Mouse (Mus musculus): ENCODE data around the gene Gimap4.
A peak's percentile ranks its signal among the peaks of the same experiment; 100 is the strongest.

Gimap4 gene

GRCm38 (mm10) chr6:48700251-48701075 lies 16.1 kb downstream of the Gimap4 start:
- peak; percentile 27 for DNase-seq (ENCODE audit: low read depth, low spot score)

- DNase-seq (ENCODE audit: low read depth, low spot score), result no peak
Observed at GRCm38 (mm10) chr6:48702146-48702545, 17.8 kb downstream of the Gimap4 start.

GRCm38 (mm10) chr6:48702601-48703000 lies 18.3 kb downstream of the Gimap4 start:
- no peak for DNase-seq (ENCODE audit: low read depth, low spot score)

GRCm38 (mm10) chr6:48704146-48704545 lies 19.8 kb downstream of the Gimap4 start:
- no peak for DNase-seq (ENCODE audit: low read depth, low spot score)

DNA sequence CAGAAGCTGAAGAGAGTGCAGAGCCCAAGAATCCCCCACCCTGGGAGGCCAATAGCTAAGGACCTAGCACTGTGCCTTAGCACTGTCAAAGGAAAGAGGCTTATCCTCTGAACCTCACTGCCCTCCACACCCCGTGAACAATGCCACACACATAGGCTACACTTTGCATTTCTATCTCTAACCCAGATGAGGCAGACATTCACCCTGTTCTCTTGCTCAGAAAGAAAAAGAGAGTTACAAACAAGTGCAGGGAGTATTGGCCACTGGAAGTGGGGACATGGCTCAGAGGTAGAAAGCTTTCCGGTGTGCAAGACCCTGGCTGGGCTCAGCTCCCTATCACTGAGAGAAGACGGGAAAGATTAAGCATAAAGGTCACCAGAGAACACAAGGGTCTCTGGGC lies 21.8 kb downstream of the Gimap4 start:
- no peak for DNase-seq (ENCODE audit: low read depth, low spot score)

DNA sequence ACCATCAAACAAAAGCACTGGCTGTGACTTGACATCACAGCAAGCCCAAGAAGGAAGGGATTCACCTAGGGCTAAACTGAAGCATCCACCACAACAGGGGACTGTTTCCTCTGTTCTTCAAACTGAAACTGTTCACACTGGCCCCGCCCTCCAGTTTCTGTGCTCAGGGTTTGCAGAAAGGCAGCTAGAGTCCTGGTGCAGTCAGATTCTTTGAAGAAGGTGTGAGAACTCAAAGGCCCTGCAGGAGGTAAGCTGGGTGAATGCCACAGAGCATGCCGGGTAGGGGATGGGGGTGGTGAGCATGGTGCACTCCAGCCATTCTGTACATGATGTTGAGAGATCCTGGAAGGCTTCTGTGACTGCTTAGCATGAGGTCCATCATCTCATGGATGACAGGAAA lies 34.1 kb downstream of the Gimap4 start, which contains the start of the genes Gm28053 and Gimap7:
TSS of gene Gm28053 (plus strand) at position 153 of the 400 bp plus-strand sequence.
TSS of gene Gimap7 (plus strand) at position 167 of the 400 bp plus-strand sequence.
- DNase-seq (ENCODE audit: low read depth, low spot score), result no peak

DNA sequence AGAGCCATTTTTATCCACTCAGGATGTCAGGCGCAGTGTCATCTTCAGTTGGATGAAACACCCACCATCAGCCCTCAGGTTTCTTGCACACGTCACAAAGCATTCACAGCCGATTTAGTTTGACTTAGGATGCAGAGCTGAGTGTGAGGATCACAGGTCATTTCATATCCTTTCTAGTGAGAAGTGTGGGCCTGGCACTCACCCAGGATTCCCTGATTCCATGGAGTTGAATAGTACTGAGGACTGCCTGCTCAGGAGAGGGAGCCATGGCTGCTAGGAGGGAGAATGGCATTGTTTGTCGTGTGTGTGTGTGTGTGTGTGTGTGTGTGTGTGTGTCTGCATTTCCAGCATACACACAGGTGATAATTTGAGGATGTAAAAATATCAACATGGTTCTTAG lies 36.0 kb downstream of the Gimap4 start:
- no peak for DNase-seq (ENCODE audit: low read depth, low spot score)

DNA sequence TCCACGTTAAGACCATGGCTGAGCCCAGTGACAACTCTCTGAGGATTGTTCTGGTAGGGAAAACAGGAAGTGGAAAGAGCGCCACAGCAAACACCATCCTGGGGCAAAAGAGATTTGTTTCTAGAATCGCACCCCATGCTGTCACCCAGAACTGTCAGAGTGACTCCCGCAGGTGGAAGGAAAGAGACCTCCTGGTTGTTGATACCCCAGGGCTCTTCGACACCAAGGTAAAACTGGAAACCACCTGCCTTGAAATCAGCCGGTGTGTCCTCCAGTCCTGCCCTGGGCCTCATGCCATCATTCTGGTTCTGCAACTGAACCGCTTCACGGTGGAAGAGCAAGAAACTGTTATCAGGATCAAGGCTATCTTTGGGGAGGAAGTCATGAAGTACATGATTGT lies 39.1 kb downstream of the Gimap4 start:
- DNase-seq (ENCODE audit: low read depth, low spot score), result no peak

DNA sequence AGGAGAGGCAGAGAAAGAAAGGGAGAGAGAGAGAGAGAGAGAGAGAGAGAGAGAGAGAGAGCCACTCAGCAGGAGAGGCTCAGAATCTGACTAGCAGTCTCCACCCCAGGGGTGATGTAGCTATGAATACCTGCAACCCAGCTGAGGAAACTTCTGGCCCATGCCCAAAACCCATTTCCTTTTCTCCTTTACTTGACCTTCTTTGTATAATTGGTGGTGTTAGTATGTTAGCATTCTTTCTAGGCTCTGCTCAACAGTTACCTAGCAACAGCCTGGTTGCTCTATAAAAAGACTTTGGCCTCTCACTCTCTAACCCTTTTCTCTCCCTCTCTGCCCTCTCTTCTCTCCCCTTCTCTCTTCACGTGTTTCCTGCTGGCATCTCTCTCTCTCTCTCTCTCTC lies 41.1 kb downstream of the Gimap4 start:
- DNase-seq (ENCODE audit: low read depth, low spot score), result no peak

GRCm38 (mm10) chr6:48727761-48728160 lies 43.4 kb downstream of the Gimap4 start:
- DNase-seq (ENCODE audit: low read depth, low spot score), result no peak

DNA sequence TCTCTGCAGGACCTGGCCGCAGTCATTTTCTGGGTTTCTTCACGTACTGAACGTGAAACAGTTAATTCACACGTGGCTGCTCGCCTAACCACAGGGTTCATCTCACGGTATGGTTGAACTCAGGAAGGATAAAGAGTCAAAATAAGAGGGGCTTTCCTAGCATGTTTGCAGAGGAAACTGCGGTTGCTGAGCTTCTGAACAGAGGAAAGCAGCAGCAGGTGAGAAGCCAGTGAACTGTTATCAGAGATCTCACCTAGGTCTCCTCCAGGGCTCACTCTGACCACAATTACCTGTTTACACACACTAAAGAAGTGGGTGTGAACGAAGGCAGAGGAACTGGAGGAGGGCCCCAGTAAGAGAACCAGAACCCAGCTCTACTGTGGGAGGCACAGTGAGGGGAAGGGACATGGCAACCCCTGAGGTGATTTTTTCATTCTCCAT lies 48.5 kb downstream of the Gimap4 start:
- DNase-seq (ENCODE audit: low read depth, low spot score), result no peak

- no peak for DNase-seq (ENCODE audit: low read depth, low spot score)
Observed at GRCm38 (mm10) chr6:48733660-48734059, 49.3 kb downstream of the Gimap4 start.

GRCm38 (mm10) chr6:48737053-48737452 lies 52.7 kb downstream of the Gimap4 start:
- DNase-seq (ENCODE audit: low read depth, low spot score), result no peak

- DNase-seq (ENCODE audit: low read depth, low spot score), result no peak
Observed at GRCm38 (mm10) chr6:48737688-48738087, 53.3 kb downstream of the Gimap4 start.

GRCm38 (mm10) chr6:48738961-48739779 lies 54.8 kb downstream of the Gimap4 start, which contains the start of gene Gimap1:
Gene Gimap1 (plus strand): TSS chr6:48739054.
- DNase-seq (ENCODE audit: low read depth, low spot score), result no peak

DNA sequence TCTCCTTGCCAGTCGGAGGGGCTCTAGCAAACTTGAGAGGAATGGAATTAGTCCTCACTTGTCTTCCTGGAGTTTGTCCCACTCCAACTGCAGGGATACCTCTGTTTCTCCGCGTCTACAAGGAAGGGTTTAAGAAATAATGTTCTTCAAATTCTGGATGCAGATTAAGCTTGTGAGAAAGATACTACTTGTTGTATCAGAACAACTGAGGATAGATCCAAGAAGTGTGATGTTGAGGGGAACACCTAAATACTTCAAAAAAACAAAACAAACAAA lies 55.4 kb downstream of the Gimap4 start:
- DNase-seq (ENCODE audit: low read depth, low spot score), result no peak

GRCm38 (mm10) chr6:48740501-48741169 lies 56.3 kb downstream of the Gimap4 start:
- no peak for DNase-seq (ENCODE audit: low read depth, low spot score)

DNA sequence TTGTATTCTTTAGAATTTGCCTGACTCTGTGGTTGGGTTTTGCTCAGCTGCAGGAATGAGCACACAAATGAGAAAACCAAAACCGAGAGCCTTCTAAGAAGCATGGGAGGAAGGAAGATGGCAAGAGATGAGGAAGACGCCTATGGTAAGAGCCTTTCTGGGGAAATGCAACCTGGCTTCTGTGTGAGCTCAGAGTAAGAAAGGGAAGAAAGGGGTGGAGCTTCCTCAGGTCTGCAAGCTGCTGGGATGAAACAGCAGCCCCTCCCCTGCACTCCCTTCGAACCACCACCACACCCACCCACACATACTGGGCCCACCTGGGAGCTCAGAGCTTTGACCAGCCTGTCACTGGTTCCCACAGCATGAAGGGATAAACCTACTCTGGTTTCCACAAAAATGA lies 56.9 kb downstream of the Gimap4 start:
- no peak for DNase-seq (ENCODE audit: low read depth, low spot score)

All from mesoderm, embryonic 11.5 days (tissue).